ENCODE assay signal across 7 mouse cellular contexts in genomic region chr12:86946301-86946781, GRCm38 (mm10). TPM values are rescaled to one million over a fixed set of nuclear protein-coding genes. Genes with fewer than 3 reads are reported as not detected.
A peak's percentile ranks its signal among the peaks of the same experiment; 100 is the strongest.
DNase-seq lines count a peak whose midpoint lies in the region; ATAC-seq and TF ChIP-seq lines count a peak whose summit lies in the region.

No protein-coding gene starts in this region.

- H3K4me1 ChIP-seq in megakaryocyte, embryonic 14.5 days = peaks cover 77% of the 10 kb centered on the region
- H3K4me1 ChIP-seq in cortical plate, adult 2 months (ENCODE audit: control insufficient read depth, insufficient read depth, low read length) = peaks cover 12% of the 10 kb centered on the region
- H3K4me1 ChIP-seq in hindbrain, embryonic 11.5 days (replicated peaks; ENCODE audit: control insufficient read depth, insufficient read depth, low read length) = peaks cover 12% of the 10 kb centered on the region
- peaks cover 78% of the 10 kb centered on the region for H3K4me1 ChIP-seq in midbrain, embryonic 10.5 days

- no peaks in the 10 kb centered on the region for H3K9me3 ChIP-seq in megakaryocyte, embryonic 14.5 days
- no peaks in the 10 kb centered on the region for H3K9me3 ChIP-seq in hindbrain, embryonic 11.5 days (ENCODE audit: control insufficient read depth, low read length)
- H3K9me3 ChIP-seq in midbrain, embryonic 10.5 days (replicated peaks) = 0 out of 2 replicates have a peak, but pooled peaks cover 6% of the 10 kb centered on the region

- peak overlapping the region; percentile 56 for H3K4me2 ChIP-seq in hindbrain, embryonic 11.5 days (replicated peaks; ENCODE audit: low read depth, low read length)

- TF ChIP-seq CTCF in cortical plate, adult 2 months (IDR thresholded peaks at IDR 0.05; ENCODE audit: extremely low read depth, insufficient read depth, low read length) = no peak

- H3K27ac ChIP-seq in cortical plate, adult 2 months (ENCODE audit: insufficient read depth, low read length) = peak overlapping the region; percentile 67
- H3K27ac ChIP-seq in hindbrain, embryonic 11.5 days (ENCODE audit: low read depth, low read length) = peak overlapping the region; percentile 100
- peak overlapping the region; percentile 99 for H3K27ac ChIP-seq in midbrain, embryonic 10.5 days (replicated peaks)

- H3K36me3 ChIP-seq in megakaryocyte, embryonic 14.5 days (replicated peaks; ENCODE audit: low read length) = peaks cover 12% of the 10 kb centered on the region
- H3K36me3 ChIP-seq in hindbrain, embryonic 11.5 days (ENCODE audit: control insufficient read depth, insufficient read depth, low read length) = no peaks in the 10 kb centered on the region
- H3K36me3 ChIP-seq in midbrain, embryonic 10.5 days = 0 out of 2 replicates have a peak, but pooled peaks cover 5% of the 10 kb centered on the region

- no peak for TF ChIP-seq POLR2A in cortical plate, adult 2 months (IDR thresholded peaks at IDR 0.05; ENCODE audit: extremely low read depth, insufficient read depth, low read length)

- H3K4me3 ChIP-seq in megakaryocyte, embryonic 14.5 days (replicated peaks) = peak overlapping the region; percentile 98
- peak overlapping the region; percentile 92 for H3K4me3 ChIP-seq in cortical plate, adult 2 months (ENCODE audit: insufficient read depth, low read length)
- peak overlapping the region; percentile 76 for H3K4me3 ChIP-seq in hindbrain, embryonic 11.5 days (ENCODE audit: low read depth, low read length)
- peak overlapping the region; percentile 73 for H3K4me3 ChIP-seq in midbrain, embryonic 10.5 days

- no peak for ATAC-seq in megakaryocyte, adult 5-6 weeks (ENCODE audit: poor library complexity, severe bottlenecking)
- ATAC-seq in hindbrain, embryonic 11.5 days (ENCODE audit: low FRiP score) = no peak; the same call in 1 of the 2 replicates

- H3K27me3 ChIP-seq in megakaryocyte, embryonic 14.5 days (replicated peaks) = no peaks in the 10 kb centered on the region
- no peaks in the 10 kb centered on the region for H3K27me3 ChIP-seq in hindbrain, embryonic 11.5 days (ENCODE audit: control insufficient read depth, insufficient read depth, low read length)
- peaks cover 5% of the 10 kb centered on the region; the same call in 1 of the 2 replicates for H3K27me3 ChIP-seq in midbrain, embryonic 10.5 days (ENCODE audit: low read depth, poor library complexity, severe bottlenecking)

- no peak for DNase-seq in hindbrain, embryonic 11.5 days (ENCODE audit: low spot score)
- DNase-seq in midbrain, embryonic 10.5 days (ENCODE audit: low spot score) = no peak
- no peak for DNase-seq in ovary, adult 18-20 months (ENCODE audit: low spot score)
- no peak for DNase-seq in urinary bladder, postnatal 14 days (ENCODE audit: low spot score)

- WGBS in hindbrain, embryonic 11.5 days = 1% methylated on average over 17 of the region's 17 CpGs
- under 1% methylated on average over 17 of the region's 17 CpGs for WGBS in midbrain, embryonic 10.5 days

- H3K9ac ChIP-seq in hindbrain, embryonic 11.5 days (ENCODE audit: low read depth, low read length) = peak overlapping the region; percentile 97

RNA-seq across cellular contexts. Expression of gene Cipc, which starts 0.5 kb away (rescaled TPM):
- polyA plus RNA-seq in megakaryocyte, embryonic 14.5 days (2012; ENCODE audit: insufficient read depth, low replicate concordance) = 4.8 and 6.4 TPM in 2 replicates
- 12.0 and 12.9 TPM in 2 replicates for total RNA-seq in megakaryocyte, adult 5-6 weeks (2015)
- 8.9 and 11.0 TPM in 2 replicates for total RNA-seq in megakaryocyte, adult 5-6 weeks (2017)
- 83.7 and 84.4 TPM in 2 replicates for polyA plus RNA-seq in cortical plate, adult 2 months (2012; rRNA removed)
- 32.2 and 39.5 TPM in 2 replicates for polyA plus RNA-seq in hindbrain, embryonic 11.5 days (2014; fragmentation: Nextera tagmentation; extraction: Ambion mirVana)
- polyA plus RNA-seq in midbrain, embryonic 10.5 days (2016; fragmentation: Nextera tagmentation; extraction: Ambion mirVana) = 33.2 and 35.5 TPM in 2 replicates

RNA-seq across cellular contexts. Expression of gene Zdhhc22, which starts 43.9 kb away (rescaled TPM):
- not detected in 2 replicates for polyA plus RNA-seq in megakaryocyte, embryonic 14.5 days (2012; ENCODE audit: insufficient read depth, low replicate concordance)
- not detected in 2 replicates for total RNA-seq in megakaryocyte, adult 5-6 weeks (2015)
- not detected in 2 replicates for total RNA-seq in megakaryocyte, adult 5-6 weeks (2017)
- polyA plus RNA-seq in cortical plate, adult 2 months (2012; rRNA removed) = 61.1 and 65.1 TPM in 2 replicates
- 0.82 and 0.89 TPM in 2 replicates for polyA plus RNA-seq in hindbrain, embryonic 11.5 days (2014; fragmentation: Nextera tagmentation; extraction: Ambion mirVana)
- polyA plus RNA-seq in midbrain, embryonic 10.5 days (2016; fragmentation: Nextera tagmentation; extraction: Ambion mirVana) = 0.15 and 0.24 TPM in 2 replicates

Comparison
In these comparisons a context has a peak if more than half of its experiments do, and no peak if none do; other contexts are left out.
1. RNA of gene Zdhhc22, which starts 43.9 kb away (polyA plus RNA-seq): 61.1 to 65.1 TPM in cortical plate, adult 2 months; 0.82 to 0.89 TPM in hindbrain, embryonic 11.5 days, 0.15 to 0.24 TPM in midbrain, embryonic 10.5 days and not detected in megakaryocyte, embryonic 14.5 days; every median in the first group is over 10 times any median in the second.
2. Peak in every context shown above with its lines, with median percentiles within 50 percentile points of each other: H3K4me3 ChIP-seq and H3K27ac ChIP-seq.